Mouse (Mus musculus) thymus, postnatal 25 days (tissue): ENCODE measurements around the gene Grk1.

Experiments used
- DNase-seq: peaks from one replicate; pipeline ENCODE4 v3.0.0; 2022

The Grk1 gene

DNA sequence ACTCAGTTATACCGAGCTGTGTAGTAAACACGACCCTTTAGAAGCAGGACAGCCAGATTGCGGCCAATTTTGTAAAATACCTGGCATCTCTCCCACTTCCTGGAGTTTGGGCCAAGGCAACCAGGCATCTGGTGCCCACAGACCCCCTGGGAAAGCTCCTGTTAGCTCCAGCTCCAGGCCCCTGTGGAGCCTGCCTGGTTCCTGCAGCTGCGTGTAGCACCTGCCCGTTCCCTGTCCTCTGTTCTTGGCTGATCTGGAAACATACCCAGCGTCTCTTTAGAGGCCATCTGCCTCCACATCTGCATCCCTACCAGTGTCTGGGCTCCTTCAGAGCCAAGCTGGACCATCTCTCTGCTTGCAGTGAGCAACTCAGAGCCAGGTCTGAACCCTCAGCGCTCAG, 25.5 kb downstream of the Grk1 start:
- DNase-seq = no peak

- no peak for DNase-seq
Measured at GRCm38 (mm10) chr8:13430866-13431265, 26.0 kb downstream of the Grk1 start.

DNA sequence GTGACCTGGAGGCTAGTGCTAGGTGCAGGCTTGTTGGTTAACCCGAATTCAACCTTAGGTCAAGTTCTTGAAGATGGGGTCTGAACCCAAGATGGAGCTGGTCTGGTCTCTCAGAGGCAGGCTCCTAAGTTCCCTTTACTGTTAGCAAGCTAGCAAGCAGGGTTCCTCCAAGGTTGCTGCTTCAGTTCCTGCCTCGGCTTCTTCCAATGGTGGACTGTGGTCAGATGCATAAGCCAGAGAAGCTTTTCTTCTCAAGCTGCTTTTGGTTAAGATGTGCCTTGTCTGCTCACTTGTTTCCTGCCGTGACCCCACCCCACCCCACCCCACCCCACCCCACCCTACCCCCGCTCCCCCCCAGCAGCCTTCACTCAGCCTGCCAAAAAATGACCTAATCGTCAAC, 28.2 kb downstream of the Grk1 start:
- no peak for DNase-seq

DNA sequence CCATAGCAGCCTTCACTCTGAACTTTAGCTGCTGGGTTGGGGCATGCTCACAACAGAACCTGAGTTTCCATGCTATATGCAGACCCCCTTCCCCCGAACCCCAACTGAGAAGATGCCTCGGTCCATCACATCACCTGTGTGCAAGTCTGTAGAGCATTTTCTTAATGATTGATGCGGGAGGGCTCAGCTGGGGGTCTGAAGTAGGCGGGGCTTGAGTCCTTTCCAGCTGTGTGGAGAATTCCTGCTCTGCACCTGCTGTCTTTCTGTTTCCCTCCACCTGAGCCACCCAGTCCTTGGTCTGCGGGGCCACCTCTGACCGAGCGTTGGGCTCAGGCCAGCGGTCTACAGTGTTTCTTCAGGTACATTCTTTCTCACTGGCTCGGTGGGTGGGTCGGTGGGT, 30.0 kb downstream of the Grk1 start, which contains the start of gene Tmem255b:
Gene Tmem255b, plus strand, starts transcription at position 301 of the 400 bp plus-strand sequence.
- no peak for DNase-seq

DNA sequence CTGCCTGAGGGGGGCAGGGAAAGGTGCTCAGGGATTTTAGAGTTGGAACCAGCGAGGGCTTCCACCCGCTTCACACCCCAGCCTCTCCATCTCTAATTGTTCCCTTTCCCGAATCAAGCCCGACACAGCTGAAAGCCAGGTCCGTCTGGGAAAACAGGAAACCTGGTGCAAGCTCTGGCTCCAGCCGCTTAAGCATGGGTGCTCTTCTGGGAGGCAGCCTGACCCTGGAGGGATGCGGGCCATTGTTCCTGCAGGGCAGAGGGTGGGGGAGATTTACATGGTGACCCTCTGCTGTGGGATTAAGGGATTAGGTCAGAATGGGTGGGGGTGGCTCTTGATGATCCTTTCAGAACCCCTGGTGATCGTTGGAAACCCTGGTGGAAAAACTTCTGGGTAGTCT, 31.2 kb downstream of the Grk1 start:
- DNase-seq = no peak

DNA sequence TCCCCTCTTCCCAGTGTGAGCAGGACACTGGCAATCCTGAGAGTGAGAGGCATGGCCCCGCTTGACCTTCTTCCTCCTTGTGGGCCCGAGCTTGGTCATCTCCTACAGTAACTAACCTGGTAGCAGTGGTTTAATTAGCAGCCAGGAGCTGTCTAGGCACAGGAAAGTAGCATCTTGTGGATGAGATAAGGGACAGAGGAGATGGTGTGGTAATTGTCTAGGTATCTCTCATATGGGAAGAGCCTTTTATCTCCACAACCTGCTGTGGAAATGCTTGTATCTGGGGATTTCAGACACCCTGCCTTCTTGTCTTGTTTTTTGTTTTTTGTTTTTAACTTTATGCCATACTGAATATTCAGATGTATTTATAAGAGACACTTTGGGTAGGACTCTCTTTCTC, 32.6 kb downstream of the Grk1 start:
- DNase-seq = no peak

- no peak for DNase-seq
Measured at GRCm38 (mm10) chr8:13442152-13442551, 37.3 kb downstream of the Grk1 start.

GRCm38 (mm10) chr8:13446456-13446855, 41.6 kb downstream of the Grk1 start:
- no peak for DNase-seq

GRCm38 (mm10) chr8:13448145-13448544, 43.3 kb downstream of the Grk1 start:
- no peak for DNase-seq

DNA sequence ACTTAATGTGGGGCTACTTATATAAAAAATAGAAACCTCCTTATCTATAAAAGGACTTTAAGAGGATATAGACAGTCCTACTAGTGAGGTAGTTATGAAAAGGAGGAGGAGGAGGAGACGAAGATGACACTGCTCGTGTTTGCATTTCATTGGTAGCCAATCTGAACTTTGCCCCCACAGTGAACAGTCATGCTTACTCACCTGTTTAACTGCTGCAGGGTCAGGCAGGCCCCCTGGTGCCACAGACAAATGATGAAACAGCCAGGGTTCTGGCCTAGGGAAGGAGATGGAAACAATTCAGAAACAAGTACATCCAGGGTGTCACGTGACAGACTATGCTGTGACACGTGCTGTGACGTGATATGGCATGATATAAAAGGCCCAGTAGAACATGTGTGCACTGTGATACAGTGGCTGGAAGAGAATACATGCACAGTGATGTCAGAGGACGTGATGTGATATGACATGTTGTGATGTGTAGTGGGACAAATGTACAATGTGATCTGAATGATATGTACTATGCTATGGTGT, 46.9 kb downstream of the Grk1 start:
- no peak for DNase-seq

DNA sequence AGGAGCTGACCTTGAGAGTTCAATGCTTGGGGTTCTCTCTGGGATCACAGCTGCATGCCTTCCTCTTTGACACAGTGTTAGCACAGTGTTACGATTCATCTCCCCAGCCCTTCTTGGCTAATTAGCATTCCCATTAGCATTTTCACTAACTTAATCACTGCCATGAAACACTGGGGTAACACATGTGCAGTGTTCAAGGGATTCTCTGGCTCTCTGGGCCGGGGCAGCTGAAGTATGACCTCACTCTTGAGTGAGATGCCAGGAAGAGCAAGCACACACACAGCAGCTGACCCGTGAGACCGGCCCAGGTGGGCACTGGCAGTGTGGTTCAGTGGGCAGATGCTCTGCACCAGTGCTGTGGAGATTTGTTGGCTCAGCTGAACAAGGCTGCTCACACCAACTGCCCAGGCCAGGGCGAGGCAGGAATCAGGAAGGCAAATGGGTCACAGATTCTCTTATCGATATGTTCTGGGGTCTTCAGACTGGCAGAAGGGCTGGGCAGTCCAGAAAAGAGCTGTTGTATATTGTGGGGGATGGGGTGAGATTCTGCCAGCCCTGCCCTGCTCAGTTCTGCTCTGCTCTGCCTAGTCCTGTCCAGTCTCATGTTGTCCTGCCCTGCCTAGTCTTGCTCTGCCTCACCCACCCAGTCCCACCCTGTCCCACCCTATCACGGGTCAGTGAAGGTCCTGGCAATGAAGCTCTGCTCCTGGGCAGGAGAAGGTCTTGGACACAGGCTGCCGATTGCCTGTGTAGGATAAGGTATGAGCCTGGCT, 49.6 kb downstream of the Grk1 start:
- DNase-seq = no peak

DNA sequence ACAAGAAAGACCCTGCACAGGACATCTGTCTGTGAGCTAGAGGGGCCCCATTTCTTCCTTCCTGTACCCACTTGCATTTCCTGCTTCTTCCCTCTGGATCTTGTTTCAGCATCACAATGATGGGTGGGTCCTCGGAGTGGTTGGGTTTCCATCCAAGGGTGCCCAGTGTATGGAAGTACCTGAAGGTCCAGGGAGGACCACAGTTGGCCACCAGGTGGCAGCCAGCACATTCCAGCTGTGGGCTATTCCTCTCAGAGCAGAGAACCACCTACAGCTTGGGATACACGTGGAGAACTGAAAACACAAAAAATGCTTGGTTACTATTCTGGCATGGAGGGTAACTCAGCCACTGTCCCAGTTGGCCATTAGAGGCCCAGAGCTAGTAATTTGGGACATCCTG, 50.4 kb downstream of the Grk1 start:
- DNase-seq = peak; percentile 47

DNA sequence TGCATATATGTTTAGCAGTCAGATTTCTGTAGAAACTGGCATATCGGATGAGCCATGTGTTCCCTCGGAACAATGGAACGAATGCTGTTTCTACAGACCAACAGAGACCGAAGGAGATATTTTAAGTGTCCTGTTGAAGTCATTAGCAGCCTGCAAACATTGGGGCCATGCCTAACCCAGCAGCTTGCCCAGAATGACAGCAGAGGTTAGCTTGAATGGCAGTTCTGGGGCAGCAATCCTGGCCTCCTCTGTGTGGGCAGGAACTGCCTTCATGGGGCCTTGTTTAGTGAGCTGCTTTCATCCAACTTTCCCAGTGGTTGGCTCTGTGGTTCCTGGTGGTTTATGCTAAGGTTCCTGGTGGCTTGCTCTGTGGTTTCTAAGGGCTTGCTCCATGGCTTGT, 54.5 kb downstream of the Grk1 start:
- no peak for DNase-seq

GRCm38 (mm10) chr8:13461085-13461765, 56.3 kb downstream of the Grk1 start:
- DNase-seq = no peak

DNA sequence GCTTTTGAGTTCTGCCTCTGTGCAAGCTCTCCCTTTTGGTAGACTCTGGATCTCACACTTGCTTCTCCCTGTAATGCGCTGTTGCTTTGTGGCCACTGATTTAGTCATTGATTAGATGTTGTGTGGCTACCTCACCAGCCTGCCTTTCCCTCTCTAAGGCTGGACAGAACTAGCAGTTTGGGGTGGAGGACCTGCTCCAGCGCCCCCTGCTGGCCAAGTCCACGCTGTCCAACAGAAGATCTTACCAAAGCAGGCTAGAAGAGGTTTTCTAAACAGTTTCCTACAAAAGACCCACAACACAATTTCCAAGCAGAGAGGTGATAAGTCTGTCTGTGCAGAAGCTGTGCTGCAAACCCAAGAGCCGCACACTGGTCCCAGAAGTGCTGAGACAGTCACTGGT, 57.0 kb downstream of the Grk1 start:
- peak; percentile 79 for DNase-seq

- no peak for DNase-seq
Measured at GRCm38 (mm10) chr8:13462392-13462791, 57.5 kb downstream of the Grk1 start.

- DNase-seq = no peak
Measured at GRCm38 (mm10) chr8:13465324-13465723, 60.4 kb downstream of the Grk1 start.

- DNase-seq = peak; percentile 26
Measured at GRCm38 (mm10) chr8:13466989-13467388, 62.1 kb downstream of the Grk1 start.

- DNase-seq = no peak
Measured at GRCm38 (mm10) chr8:13468737-13469136, 63.9 kb downstream of the Grk1 start.

DNA sequence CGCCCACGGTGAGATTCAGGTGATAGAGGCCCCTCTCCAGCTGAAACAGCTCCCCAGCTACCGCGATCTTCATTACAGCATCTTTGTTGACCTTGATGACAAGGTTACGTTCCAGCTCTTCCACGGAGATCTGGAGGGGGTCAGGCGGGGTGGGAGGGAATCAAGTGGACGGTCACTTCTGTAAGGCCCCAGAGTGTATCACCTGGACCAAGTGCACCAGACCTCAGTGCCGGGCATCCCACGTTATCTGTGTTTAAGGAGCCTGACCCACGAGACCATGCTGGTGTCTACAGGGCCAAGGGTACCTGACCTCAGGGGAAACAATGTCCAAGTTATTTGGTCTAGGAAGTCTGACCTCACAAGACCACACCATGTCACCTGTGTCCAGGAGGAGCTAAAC, 66.6 kb downstream of the Grk1 start:
- DNase-seq = no peak
